Mouse (Mus musculus) heart, adult 2 months (tissue): Measurements from ENCODE around the gene Hist1h2af.

ENCODE experiments used
- CTCF ChIP-seq: fragments of 200-600 bp; IDR thresholded peaks from 2 replicates; pipeline ENCODE4 v1.8.1; 2022; ENCODE audit warnings: antibody characterized with exemption, mild to moderate bottlenecking, moderate library complexity
- EP300 ChIP-seq: fragments of 200-500 bp; IDR thresholded peaks from 2 replicates; pipeline ENCODE4 v1.6.1; 2011; ENCODE audit warnings: low read depth, low read length, control low read depth; ENCODE audit not compliant: insufficient read depth
- POLR2A ChIP-seq: fragments of 200-500 bp; IDR thresholded peaks from 2 replicates; pipeline ENCODE4 v1.6.1; 2011; ENCODE audit warnings: mild to moderate bottlenecking, low read depth, low read length, control low read depth; ENCODE audit not compliant: insufficient read depth

DNA sequence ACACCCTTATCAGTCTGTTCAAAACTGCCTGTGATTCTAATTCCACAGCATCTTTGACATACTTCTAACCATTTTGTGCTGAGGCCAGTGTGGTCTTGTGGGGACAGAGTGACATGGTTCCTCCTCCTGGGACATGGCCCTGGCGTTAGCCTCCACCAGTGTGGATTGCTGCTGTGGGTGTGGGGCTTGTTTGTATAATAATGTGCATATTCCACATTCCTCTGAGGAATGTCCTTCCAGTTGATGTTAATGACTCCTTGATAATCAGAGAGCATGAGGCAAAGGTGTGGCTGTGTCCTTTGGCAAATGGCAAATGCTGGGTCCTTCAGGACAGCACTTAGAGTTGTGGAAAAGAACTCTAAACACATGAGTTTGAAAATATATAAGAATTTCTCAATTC, 20.2 kb upstream of the Hist1h2af start:
- TF ChIP-seq CTCF (no peak), POLR2A (no peak), EP300 (no peak)
